In the genomic region with DNA sequence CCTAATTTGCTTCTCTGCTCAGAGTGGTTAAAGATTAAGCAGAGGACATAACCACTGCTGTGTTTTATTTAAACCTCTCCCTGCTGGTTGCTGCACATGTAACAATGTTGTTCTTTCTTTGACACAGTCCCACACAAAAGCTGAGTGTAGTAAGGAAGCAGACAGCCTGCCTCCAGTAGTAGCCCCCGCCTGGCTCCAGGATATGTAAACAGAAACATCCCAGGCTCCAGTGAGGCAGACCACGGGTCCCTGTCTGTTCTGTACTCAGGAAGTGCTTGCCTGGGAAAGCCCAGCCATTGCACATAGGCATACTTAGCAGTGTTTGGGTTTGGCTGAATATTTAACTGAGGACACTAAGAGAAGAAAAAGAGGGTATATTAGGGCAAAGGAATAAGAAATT, we compare ENCODE assay signal across 8 mouse cellular contexts.
DNase-seq lines count a peak whose midpoint lies in the region; ATAC-seq and TF ChIP-seq lines count a peak whose summit lies in the region.
"Had no signal": no experiment of that assay in that cellular context is flagged by ENCODE, and none has a peak within 500 bp of the region (broad histone marks: within the 10 kb centered on the region; RNA-seq: fewer than 3 reads in every experiment).

No protein-coding gene starts in this region.

- no peak overlapping the region for H3K4me2 ChIP-seq in forebrain, embryonic 15.5 days (replicated peaks)
- no peak overlapping the region for H3K4me2 ChIP-seq in hindbrain, postnatal 0 days (ENCODE audit: low read depth, low read length)
- no peak overlapping the region for H3K4me2 ChIP-seq in midbrain, embryonic 12.5 days (replicated peaks)

- peaks cover 3% of the 10 kb centered on the region; the same call in 1 of the 2 replicates for H3K4me1 ChIP-seq in forebrain, embryonic 15.5 days
- no peaks in the 10 kb centered on the region for H3K4me1 ChIP-seq in hindbrain, postnatal 0 days (ENCODE audit: insufficient read depth, low read length)
- H3K4me1 ChIP-seq in midbrain, embryonic 12.5 days: peaks cover 3% of the 10 kb centered on the region; the same call in 1 of the 2 replicates

- no peaks in the 10 kb centered on the region for H3K27me3 ChIP-seq in forebrain, embryonic 15.5 days
- no peaks in the 10 kb centered on the region for H3K27me3 ChIP-seq in hindbrain, postnatal 0 days (ENCODE audit: insufficient read depth, low read length)
- no peaks in the 10 kb centered on the region for H3K27me3 ChIP-seq in midbrain, embryonic 12.5 days

- 0 out of 2 replicates have a peak, but pooled peaks have one; percentile 43 for ATAC-seq in forebrain, embryonic 15.5 days (replicated peaks)
- ATAC-seq in hindbrain, postnatal 0 days: peak; percentile 55; the same call in 1 of the 2 replicates
- no peak for ATAC-seq in midbrain, embryonic 12.5 days (ENCODE audit: low FRiP score, low read depth)

- no peaks in the 10 kb centered on the region for H3K9me3 ChIP-seq in forebrain, embryonic 15.5 days
- no peaks in the 10 kb centered on the region for H3K9me3 ChIP-seq in hindbrain, postnatal 0 days (ENCODE audit: low read length)
- H3K9me3 ChIP-seq in midbrain, embryonic 12.5 days: no peaks in the 10 kb centered on the region

- H3K4me3 ChIP-seq in forebrain, embryonic 15.5 days: no peak overlapping the region
- H3K4me3 ChIP-seq in hindbrain, postnatal 0 days (ENCODE audit: low read length): no peak overlapping the region
- no peak overlapping the region for H3K4me3 ChIP-seq in midbrain, embryonic 12.5 days
- H3K4me3 ChIP-seq: myocyte had no signal

- peak overlapping the region; percentile 52 for H3K27ac ChIP-seq in forebrain, embryonic 15.5 days (replicated peaks)
- no peak overlapping the region; the same call in 1 of the 2 replicates for H3K27ac ChIP-seq in hindbrain, postnatal 0 days
- 0 out of 2 replicates have a peak overlapping the region, but pooled peaks have one; percentile 46 for H3K27ac ChIP-seq in midbrain, embryonic 12.5 days (replicated peaks)

- H3K9ac ChIP-seq in forebrain, embryonic 15.5 days (replicated peaks): no peak overlapping the region
- no peak overlapping the region for H3K9ac ChIP-seq in hindbrain, postnatal 0 days (replicated peaks; ENCODE audit: low read length)
- no peak overlapping the region for H3K9ac ChIP-seq in midbrain, embryonic 12.5 days (replicated peaks)

- TF ChIP-seq CTCF in hindbrain, postnatal 0 days (IDR thresholded peaks at IDR 0.05; ENCODE audit: low read depth): no peak

- DNase-seq in embryo, embryonic 10.5 days (ENCODE audit: low spot score): peak; percentile 76
- peak; percentile 25 for DNase-seq in hindbrain, postnatal 0 days (ENCODE audit: low spot score)
- DNase-seq in left cerebral cortex, postnatal 10 days (ENCODE audit: extremely low spot score in 1 of 2, low spot score in 2 of 2): peak; percentile 23 to 75
- no peak for DNase-seq in spleen, postnatal 14 days (ENCODE audit: low spot score in 2 of 2)
- DNase-seq in cerebellum, adult 18-20 months: no peak

- intact Hi-C loops in left cerebral cortex, postnatal 10 days (cut with DNase I): loop anchor here (10.0 kb wide), 1 partner anchor 69 kb away; a partner anchor contains a TSS

- 8% methylated on average over 2 of the region's 2 CpGs for WGBS in forebrain, embryonic 15.5 days
- WGBS in hindbrain, postnatal 0 days: 7% methylated on average over 2 of the region's 2 CpGs
- 13% methylated on average over 2 of the region's 2 CpGs for WGBS in midbrain, embryonic 12.5 days

- H3K36me3 ChIP-seq in forebrain, embryonic 15.5 days: no peaks in the 10 kb centered on the region
- no peaks in the 10 kb centered on the region for H3K36me3 ChIP-seq in hindbrain, postnatal 0 days (ENCODE audit: insufficient read depth, low read length)
- H3K36me3 ChIP-seq in midbrain, embryonic 12.5 days: no peaks in the 10 kb centered on the region

Comparison
In these comparisons a context has a peak if more than half of its experiments do, and no peak if none do; other contexts are left out.
1. DNase-seq: peak in embryo, embryonic 10.5 days (single experiment), hindbrain, postnatal 0 days (single experiment) and left cerebral cortex, postnatal 10 days (2 of 2); none in spleen, postnatal 14 days (0 of 2) and cerebellum, adult 18-20 months (0 of 2).